Mouse (Mus musculus) lung, postnatal 0 days (tissue): Measurements from ENCODE around the gene Gm17019.
"Not testable (repeated sequence)": the region's sequence is repeated elsewhere in the genome, so short reads cannot be mapped to it uniquely, and the experiment has no call there.

Experiments used
- CTCF ChIP-seq: IDR thresholded peaks from 2 replicates; pipeline ENCODE4 v1.5.1; 2016; ENCODE audit warnings: antibody characterized with exemption, mild to moderate bottlenecking
- EP300 ChIP-seq: IDR thresholded peaks from 2 replicates; pipeline ENCODE4 v1.6.1; 2016; ENCODE audit warnings: antibody characterized with exemption, mild to moderate bottlenecking, control low read depth

DNA sequence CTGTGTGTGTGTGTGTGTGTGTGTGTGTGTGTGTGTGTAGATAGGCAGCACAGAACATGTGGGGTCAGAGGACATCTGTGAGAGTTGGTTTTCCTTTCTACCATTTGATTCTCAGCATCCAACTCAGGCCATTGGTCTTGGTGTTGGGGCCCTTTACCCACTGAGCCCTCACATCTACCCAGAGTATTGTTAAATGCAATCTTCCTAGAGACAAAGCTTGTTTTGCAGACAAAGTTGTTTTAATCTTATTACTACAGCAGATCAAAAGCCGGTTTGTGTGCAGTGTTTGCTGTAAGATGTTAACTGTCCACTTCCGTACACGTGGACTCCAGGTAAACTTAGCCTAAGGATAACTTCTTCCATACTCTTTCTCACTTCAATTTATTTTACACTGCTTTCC, 26.5 kb downstream of the Gm17019 start:
- not testable (repeated sequence) for TF ChIP-seq CTCF, EP300
